Mouse (Mus musculus): ENCODE results near the gene Srl. TPM values are rescaled to one million over a fixed set of nuclear protein-coding genes. Genes with fewer than 3 reads are reported as not detected.

The Srl gene
- polyA plus RNA-seq, 1 experiment: 0.03 TPM

DNA sequence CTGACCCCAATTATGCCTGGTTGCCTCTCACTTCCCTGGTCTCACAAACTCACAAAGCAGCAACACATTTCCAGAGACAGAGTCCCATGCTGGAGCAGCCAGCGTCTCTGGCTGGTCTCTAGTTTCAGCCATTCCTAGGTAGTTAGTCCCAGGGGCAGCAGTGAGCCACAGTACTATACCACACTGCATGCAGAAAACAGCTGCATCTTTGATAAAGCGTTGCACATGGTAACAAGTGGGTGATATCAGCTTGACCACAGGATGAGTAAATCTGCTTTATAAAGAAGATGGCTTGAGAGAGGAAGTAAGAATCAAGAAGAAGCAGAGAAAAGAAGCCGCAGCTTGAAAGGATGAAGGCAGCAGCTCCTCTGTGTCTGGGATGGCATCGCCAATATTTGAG lies 85.9 kb downstream of the Srl start:
- Histone ChIP-seq H3K9me3 (no peaks in the 10 kb centered on the region), H3K27me3 (replicated peaks) (peaks cover 66% of the 10 kb centered on the region), H3K4me1 (peaks cover 28% of the 10 kb centered on the region), H3K4me3 (replicated peaks) (no peak overlapping the region), H3K36me3 (replicated peaks; ENCODE audit: low read length) (no peaks in the 10 kb centered on the region)
- TF ChIP-seq GATA1 (IDR thresholded peaks at IDR 0.05; ENCODE audit: borderline replicate concordance, low read length) (no peak), FLI1 (IDR thresholded peaks at IDR 0.05; ENCODE audit: low read length) (no peak)

DNA sequence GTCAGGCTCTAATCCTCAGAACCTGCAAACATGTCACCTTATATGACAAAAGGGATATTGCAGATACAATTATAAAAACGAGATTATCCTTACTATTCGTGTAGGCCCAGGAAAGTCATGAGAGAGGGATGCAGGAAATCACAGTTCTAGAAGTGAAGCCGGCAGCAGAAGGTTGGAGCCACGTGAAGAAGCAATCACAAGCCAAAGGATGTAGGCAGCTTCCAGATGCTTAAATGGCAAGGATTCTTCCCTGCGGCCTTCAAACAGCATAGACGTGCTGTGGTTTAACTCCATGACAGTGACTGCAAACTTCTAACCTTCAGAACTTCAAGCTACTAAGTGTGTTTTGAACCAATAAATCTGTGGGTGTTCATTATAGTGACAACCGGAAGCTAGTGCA lies 87.1 kb downstream of the Srl start:
- Histone ChIP-seq H3K27me3 (replicated peaks) (peaks cover 62% of the 10 kb centered on the region), H3K36me3 (replicated peaks; ENCODE audit: low read length) (no peaks in the 10 kb centered on the region), H3K4me3 (replicated peaks) (no peak overlapping the region), H3K9me3 (no peaks in the 10 kb centered on the region), H3K4me1 (peaks cover 25% of the 10 kb centered on the region)
- TF ChIP-seq GATA1 (IDR thresholded peaks at IDR 0.05; ENCODE audit: borderline replicate concordance, low read length) (no peak), FLI1 (IDR thresholded peaks at IDR 0.05; ENCODE audit: low read length) (no peak)

DNA sequence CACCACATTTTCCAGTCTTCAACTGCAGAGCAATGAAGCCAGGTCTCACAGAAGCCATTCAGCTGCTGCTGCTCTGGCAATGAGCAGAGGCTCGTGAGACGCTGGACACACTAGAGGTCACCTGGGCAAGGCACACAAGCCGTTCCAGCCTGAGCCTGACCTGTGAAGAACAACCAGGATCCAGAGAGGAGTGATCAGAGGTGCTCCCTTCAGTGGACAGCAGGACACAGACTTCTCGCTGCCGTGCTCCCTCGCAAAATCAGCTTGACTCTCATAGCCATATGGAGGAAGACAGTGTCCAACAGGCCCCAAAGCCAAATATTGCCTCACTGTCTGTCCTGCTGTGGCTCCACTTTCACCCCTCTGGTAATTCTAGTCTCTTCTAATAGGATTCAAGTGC lies 92.2 kb downstream of the Srl start:
- H3K9me3 ChIP-seq: no peaks in the 10 kb centered on the region
- H3K4me3 ChIP-seq (replicated peaks): no peak overlapping the region
- H3K27me3 ChIP-seq (replicated peaks): peaks cover 40% of the 10 kb centered on the region
- peaks cover 16% of the 10 kb centered on the region for H3K4me1 ChIP-seq
- no peak for TF ChIP-seq GATA1 (IDR thresholded peaks at IDR 0.05; ENCODE audit: borderline replicate concordance, low read length)
- TF ChIP-seq FLI1 (IDR thresholded peaks at IDR 0.05; ENCODE audit: low read length): no peak
- no peaks in the 10 kb centered on the region for H3K36me3 ChIP-seq (replicated peaks; ENCODE audit: low read length)

DNA sequence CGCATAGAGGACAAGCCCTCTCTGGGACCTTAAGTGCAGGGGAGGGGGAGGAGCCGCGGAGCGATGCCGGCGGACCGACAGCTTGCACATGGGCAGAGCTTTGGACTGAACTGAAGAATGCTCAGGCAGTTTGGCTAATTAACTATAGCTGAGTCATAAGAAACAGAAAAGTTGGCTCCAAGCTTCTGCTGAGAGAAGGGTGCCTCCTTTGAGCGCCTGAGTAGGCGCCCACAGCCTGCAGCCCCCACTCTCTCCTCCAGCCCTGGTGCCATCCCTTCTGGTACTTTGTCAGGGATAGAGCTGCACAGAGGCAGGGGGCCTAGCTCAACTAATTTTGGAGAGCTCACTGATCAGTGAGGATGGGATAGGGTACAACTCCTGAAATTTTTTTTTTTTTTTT lies 93.4 kb downstream of the Srl start:
- no peaks in the 10 kb centered on the region for H3K36me3 ChIP-seq (replicated peaks; ENCODE audit: low read length)
- H3K4me1 ChIP-seq: peaks cover 16% of the 10 kb centered on the region
- peaks cover 29% of the 10 kb centered on the region for H3K27me3 ChIP-seq (replicated peaks)
- H3K9me3 ChIP-seq: no peaks in the 10 kb centered on the region
- no peak overlapping the region for H3K4me3 ChIP-seq (replicated peaks)
- TF ChIP-seq FLI1 (IDR thresholded peaks at IDR 0.05; ENCODE audit: low read length) (no peak), GATA1 (IDR thresholded peaks at IDR 0.05; ENCODE audit: borderline replicate concordance, low read length) (no peak)

DNA sequence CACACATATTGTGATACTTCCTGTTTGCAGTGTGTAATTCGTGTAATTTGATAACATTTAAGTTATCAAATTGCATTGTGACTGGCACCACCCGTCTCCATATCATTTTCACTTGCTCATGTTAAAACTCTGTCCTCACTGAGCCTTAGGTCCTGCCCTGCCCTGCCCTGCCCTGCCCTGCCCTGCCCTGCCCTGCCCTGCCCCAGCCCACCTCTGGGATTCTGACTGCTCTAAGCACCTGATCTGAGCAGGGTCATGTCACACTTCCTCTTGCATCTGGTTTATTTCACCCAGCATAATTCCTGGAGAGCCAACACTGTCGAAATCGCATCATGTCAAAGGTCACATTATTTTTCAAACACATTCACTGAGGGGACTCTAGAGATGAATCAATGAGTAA lies 95.2 kb downstream of the Srl start:
- Histone ChIP-seq H3K36me3 (replicated peaks; ENCODE audit: low read length) (no peaks in the 10 kb centered on the region), H3K4me3 (replicated peaks) (no peak overlapping the region), H3K4me1 (peaks cover 11% of the 10 kb centered on the region), H3K9me3 (no peaks in the 10 kb centered on the region), H3K27me3 (replicated peaks) (peaks cover 22% of the 10 kb centered on the region)
- no peak for TF ChIP-seq FLI1 (IDR thresholded peaks at IDR 0.05; ENCODE audit: low read length)
- no peak for TF ChIP-seq GATA1 (IDR thresholded peaks at IDR 0.05; ENCODE audit: borderline replicate concordance, low read length)

DNA sequence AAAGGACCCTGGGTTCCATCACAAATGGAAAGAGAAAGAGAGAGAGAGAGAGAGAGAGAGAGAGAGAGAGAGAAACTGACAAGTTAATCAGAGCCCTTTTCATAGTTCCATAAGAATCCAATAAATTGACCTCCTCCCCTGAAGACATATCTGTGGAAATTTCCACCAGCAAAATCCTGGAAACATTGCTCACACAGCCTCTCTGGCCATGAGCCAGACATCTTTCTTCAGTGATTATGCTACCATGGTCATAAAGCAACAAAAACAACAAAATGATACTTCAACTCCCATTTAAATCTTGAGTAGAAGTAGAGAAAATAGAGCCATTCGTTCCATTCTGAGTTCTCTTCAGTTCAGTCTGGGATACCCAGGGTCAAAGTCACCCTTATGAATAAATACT lies 97.2 kb downstream of the Srl start:
- no peak overlapping the region for H3K4me3 ChIP-seq (replicated peaks)
- H3K27me3 ChIP-seq (replicated peaks): peaks cover 18% of the 10 kb centered on the region
- peaks cover 16% of the 10 kb centered on the region for H3K4me1 ChIP-seq
- H3K36me3 ChIP-seq (replicated peaks; ENCODE audit: low read length): no peaks in the 10 kb centered on the region
- H3K9me3 ChIP-seq: no peaks in the 10 kb centered on the region
- TF ChIP-seq FLI1 (IDR thresholded peaks at IDR 0.05; ENCODE audit: low read length): no peak
- no peak for TF ChIP-seq GATA1 (IDR thresholded peaks at IDR 0.05; ENCODE audit: borderline replicate concordance, low read length)

DNA sequence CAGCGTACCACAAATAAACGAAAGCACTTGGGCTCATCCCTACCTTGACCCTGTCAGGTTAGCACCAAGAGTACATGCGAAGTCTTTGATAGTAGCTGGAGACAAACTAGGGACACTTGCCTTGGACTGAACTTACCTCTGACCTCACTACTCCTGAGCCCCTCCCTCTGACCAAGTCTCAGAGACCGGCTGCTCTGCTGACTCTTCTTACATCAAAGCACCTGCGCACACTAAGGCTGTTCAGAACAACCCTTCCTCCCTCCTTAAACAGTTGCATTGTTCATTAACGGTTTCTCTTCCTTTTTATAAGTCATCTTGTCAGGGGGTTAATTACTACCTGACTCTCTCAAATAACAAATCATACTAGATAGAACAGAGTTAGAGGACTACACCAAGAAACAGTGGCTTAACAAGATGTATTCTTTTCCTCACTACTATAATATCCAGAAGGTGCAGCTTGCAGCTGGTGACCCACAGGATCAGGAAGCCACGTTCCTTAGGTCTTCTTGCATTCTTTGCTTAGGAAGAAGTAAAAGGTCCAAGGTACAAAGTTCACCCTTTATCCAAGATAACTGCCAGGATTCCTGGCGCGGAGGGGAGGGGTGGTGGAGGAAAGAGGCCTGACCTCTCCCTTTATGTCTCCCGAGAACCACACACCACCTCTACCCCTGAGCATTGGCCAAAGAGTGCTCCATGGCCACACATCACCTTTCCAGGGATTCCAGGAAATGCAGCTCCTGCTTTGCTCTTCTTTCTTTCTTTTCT lies 102.1 kb downstream of the Srl start:
- Histone ChIP-seq H3K4me1 (peaks cover 53% of the 10 kb centered on the region), H3K9me3 (no peaks in the 10 kb centered on the region), H3K36me3 (replicated peaks; ENCODE audit: low read length) (no peaks in the 10 kb centered on the region), H3K27me3 (replicated peaks) (peaks cover 4% of the 10 kb centered on the region), H3K4me3 (replicated peaks) (no peak overlapping the region)
- TF ChIP-seq GATA1 (IDR thresholded peaks at IDR 0.05; ENCODE audit: borderline replicate concordance, low read length): no peak
- no peak for TF ChIP-seq FLI1 (IDR thresholded peaks at IDR 0.05; ENCODE audit: low read length)

DNA sequence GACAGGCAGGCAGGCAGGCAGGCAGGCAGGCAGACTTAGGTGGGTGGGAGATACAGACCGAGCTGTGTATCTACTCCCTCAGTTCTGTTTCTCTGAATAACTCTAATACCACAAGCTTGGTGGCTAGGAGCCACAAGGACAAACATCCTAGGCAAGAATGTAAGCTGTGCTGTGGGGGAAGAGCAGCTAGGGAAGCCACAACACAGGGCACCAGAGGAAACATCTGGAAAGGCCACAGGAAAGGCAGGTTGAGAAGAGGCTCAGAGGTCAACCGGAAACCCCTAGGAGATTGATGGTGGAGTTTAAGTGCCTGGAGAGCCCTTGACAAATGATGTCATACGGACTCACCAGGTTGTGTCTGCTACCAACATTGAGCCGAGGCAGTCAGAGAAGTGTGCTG lies 104.9 kb downstream of the Srl start:
- peaks cover 22% of the 10 kb centered on the region for H3K27me3 ChIP-seq (replicated peaks)
- no peaks in the 10 kb centered on the region for H3K36me3 ChIP-seq (replicated peaks; ENCODE audit: low read length)
- no peak overlapping the region for H3K4me3 ChIP-seq (replicated peaks)
- H3K9me3 ChIP-seq: no peaks in the 10 kb centered on the region
- peaks cover 70% of the 10 kb centered on the region for H3K4me1 ChIP-seq
- TF ChIP-seq GATA1 (IDR thresholded peaks at IDR 0.05; ENCODE audit: borderline replicate concordance, low read length): no peak
- peak; percentile 61; the same call in 1 of the 2 replicates for TF ChIP-seq FLI1 (IDR thresholded peaks at IDR 0.05; ENCODE audit: low read length)

DNA sequence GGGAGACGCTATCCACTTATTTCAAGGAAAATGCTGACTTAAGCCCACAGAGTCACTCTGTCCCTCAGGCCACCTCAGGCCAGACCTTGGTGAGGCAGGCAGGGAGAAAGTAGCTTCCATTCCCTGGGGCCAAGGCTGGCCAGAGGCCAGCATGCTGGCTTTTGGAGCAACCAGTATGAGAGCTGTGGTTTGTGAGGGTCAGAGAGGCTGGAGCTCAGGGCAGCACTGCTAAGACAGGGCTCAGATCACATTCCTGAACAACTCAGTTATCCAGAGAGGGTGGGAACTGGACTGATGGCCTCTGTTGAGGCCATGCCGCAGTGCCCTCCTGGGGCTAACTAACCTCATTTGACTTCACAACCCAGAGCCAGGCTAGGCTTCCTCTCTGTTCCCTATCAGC lies 106.2 kb downstream of the Srl start:
- H3K9me3 ChIP-seq: no peaks in the 10 kb centered on the region
- TF ChIP-seq GATA1 (IDR thresholded peaks at IDR 0.05; ENCODE audit: borderline replicate concordance, low read length) (no peak), FLI1 (IDR thresholded peaks at IDR 0.05; ENCODE audit: low read length) (no peak)
- no peak overlapping the region for H3K4me3 ChIP-seq (replicated peaks)
- peaks cover 84% of the 10 kb centered on the region for H3K4me1 ChIP-seq
- H3K27me3 ChIP-seq (replicated peaks): peaks cover 26% of the 10 kb centered on the region
- H3K36me3 ChIP-seq (replicated peaks; ENCODE audit: low read length): no peaks in the 10 kb centered on the region

DNA sequence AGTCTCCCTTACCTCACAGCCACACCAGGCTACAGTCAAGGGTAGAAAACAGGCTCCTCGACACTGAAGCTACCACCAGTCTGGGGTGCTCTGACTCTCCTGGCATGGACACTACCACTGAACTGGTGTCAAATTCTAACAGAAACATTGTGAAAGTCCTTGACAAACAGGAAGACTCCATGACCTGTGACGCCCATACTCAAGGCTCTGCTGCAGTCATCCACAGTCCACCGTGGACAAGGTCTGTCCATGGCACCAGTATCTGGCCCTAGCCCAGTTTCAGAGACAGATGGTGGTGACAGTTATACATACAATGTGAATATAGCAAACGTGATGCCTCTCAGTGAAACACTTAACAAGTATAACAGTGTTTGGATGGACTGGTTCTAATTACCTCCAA lies 109.8 kb downstream of the Srl start:
- Histone ChIP-seq H3K9me3 (peaks cover 16% of the 10 kb centered on the region), H3K4me1 (peaks cover 68% of the 10 kb centered on the region), H3K27me3 (replicated peaks) (peaks cover 31% of the 10 kb centered on the region), H3K36me3 (replicated peaks; ENCODE audit: low read length) (no peaks in the 10 kb centered on the region), H3K4me3 (replicated peaks) (no peak overlapping the region)
- no peak for TF ChIP-seq FLI1 (IDR thresholded peaks at IDR 0.05; ENCODE audit: low read length)

All from megakaryocyte, embryonic 14.5 days (primary cell).